Mouse (Mus musculus) midbrain, postnatal 0 days (tissue): ENCODE data around the gene Ephb4. TPM values are rescaled to one million over a fixed set of nuclear protein-coding genes. Genes with fewer than 3 reads are reported as not detected.

Experiments used
- ATAC-seq: fragments of 200-750 bp; cut with Nextera tagmentation; 2 replicates; pipeline ENCODE4 v1.8.0; 2017; ENCODE audit warnings: moderate number of reproducible peaks, mild to moderate bottlenecking, moderate TSS enrichment, moderate library complexity; ENCODE audit not compliant: low FRiP score
- DNase-seq: peaks from one replicate; pipeline ENCODE4 v3.0.0-alpha.2; 2015; ENCODE audit warnings: low spot score
- H3K27ac ChIP-seq: fragments of 300-500 bp; sonication (generic); 2 replicates; pipeline ENCODE4 v1.5.1; 2014; ENCODE audit warnings: low read depth, mild to moderate bottlenecking, low read length, mixed read lengths
- H3K27me3 ChIP-seq: fragments of 300-500 bp; sonication (generic); 2 replicates; pipeline ENCODE4 v1.6.1; 2014; ENCODE audit warnings: low read length, control low read depth, mixed read lengths; ENCODE audit not compliant: insufficient read depth
- H3K36me3 ChIP-seq: fragments of 300-500 bp; sonication (generic); 2 replicates; pipeline ENCODE4 v1.6.1; 2014; ENCODE audit warnings: low read length, control low read depth, mixed read lengths; ENCODE audit not compliant: insufficient read depth
- H3K4me1 ChIP-seq: fragments of 300-500 bp; sonication (generic); 2 replicates; pipeline ENCODE4 v1.6.1; 2014; ENCODE audit warnings: mild to moderate bottlenecking, control low read depth, antibody characterized with exemption, low read length, mixed read lengths; ENCODE audit not compliant: insufficient read depth
- H3K4me2 ChIP-seq: fragments of 300-500 bp; sonication (generic); 2 replicates; pipeline ENCODE4 v1.6.1; 2014; ENCODE audit warnings: low read depth, mild to moderate bottlenecking, low read length, mixed read lengths; ENCODE audit not compliant: poor library complexity, severe bottlenecking
- H3K4me3 ChIP-seq: fragments of 300-500 bp; sonication (generic); 2 replicates; pipeline ENCODE4 v1.5.1; 2014; ENCODE audit warnings: low read depth, mild to moderate bottlenecking, low read length, moderate library complexity
- H3K9ac ChIP-seq: fragments of 300-500 bp; sonication (generic); replicated peaks from 2 replicates; pipeline ENCODE4 v1.6.1; 2014; ENCODE audit warnings: mild to moderate bottlenecking, low read length, moderate library complexity, mixed read lengths; ENCODE audit not compliant: poor library complexity, severe bottlenecking
- H3K9me3 ChIP-seq: fragments of 300-500 bp; sonication (generic); 2 replicates; pipeline ENCODE4 v1.6.1; 2016; ENCODE audit warnings: low read length, control low read depth
- CTCF ChIP-seq: IDR thresholded peaks from 2 replicates; pipeline ENCODE4 v1.5.1; 2016; ENCODE audit warnings: antibody characterized with exemption, mild to moderate bottlenecking
- WGBS: fragments of 180-500 bp; shearing (Covaris S2); extraction: QIAGEN DNeasy Blood & Tissue Kit; methylation state at CpG from one replicate; pipeline ENCODE4 v1.1.7; 2014; 5-methylcytosine and 5-hydroxymethylcytosine counted together
- polyA plus RNA-seq: library from polyadenylated mRNA; unstranded; fragments of >200 nt; fragmentation: Nextera tagmentation; extraction: Ambion mirVana; gene quantifications from 2 replicates; pipeline ENCODE4 v1.2.1, GENCODE M21; 2015
- total RNA-seq: library from RNA; depleted of rRNA; stranded (reverse); fragments of >200 nt; gene quantifications from 2 replicates; pipeline ENCODE4 v1.2.3, GENCODE M21; 2014

The Ephb4 gene
- total and polyA plus RNA-seq, 2 experiments from 2014 or later: 4.7 to 16.0 TPM

- DNase-seq (peak; percentile 97), ATAC-seq (peak; percentile 93)
- Histone ChIP-seq H3K9ac (peak within 1 kb of the TSS; percentile 77), H3K27ac (peak within 1 kb of the TSS; percentile 72), H3K4me2 (peak within 1 kb of the TSS; percentile 84), H3K36me3 (peaks cover 2% of the 10 kb centered on the region; the same call in 1 of the 2 replicates), H3K4me3 (peak within 1 kb of the TSS; percentile 52), H3K27me3 (no peaks in the 10 kb centered on the region), H3K4me1 (0 out of 2 replicates have a peak, but pooled peaks cover 3% of the 10 kb centered on the region), H3K9me3 (no peaks in the 10 kb centered on the region)
- peak; percentile 82 for TF ChIP-seq CTCF
- WGBS: under 1% methylated on average over 44 of the region's 44 CpGs
These were observed 16.3 kb upstream of the Ephb4 start, which contains the start of gene Slc12a9 for GRCm38 (mm10) chr5:137333512-137334174. Gene Slc12a9, minus strand, starts transcription at chr5:137333597.

- Histone ChIP-seq H3K27ac (no peak overlapping the region), H3K36me3 (peaks cover 2% of the 10 kb centered on the region; the same call in 1 of the 2 replicates), H3K4me3 (peak overlapping the region; percentile 52; the same call in 1 of the 2 replicates), H3K9ac (no peak overlapping the region), H3K4me2 (no peak overlapping the region), H3K4me1 (peaks cover 3% of the 10 kb centered on the region; the same call in 1 of the 2 replicates), H3K27me3 (no peaks in the 10 kb centered on the region), H3K9me3 (no peaks in the 10 kb centered on the region)
- DNase-seq (no peak), ATAC-seq (no peak)
- 50% methylated on average over 10 of the region's 10 CpGs for WGBS
- TF ChIP-seq CTCF: no peak
These were observed 15.6 kb upstream of the Ephb4 start for GRCm38 (mm10) chr5:137334317-137334716.

GRCm38 (mm10) chr5:137335066-137335465 is 14.8 kb upstream of the Ephb4 start:
- Histone ChIP-seq H3K9me3 (no peaks in the 10 kb centered on the region), H3K4me1 (peaks cover 5% of the 10 kb centered on the region; the same call in 1 of the 2 replicates), H3K36me3 (peaks cover 2% of the 10 kb centered on the region; the same call in 1 of the 2 replicates), H3K27ac (no peak overlapping the region), H3K27me3 (no peaks in the 10 kb centered on the region), H3K9ac (no peak overlapping the region), H3K4me3 (no peak overlapping the region), H3K4me2 (no peak overlapping the region)
- ATAC-seq (no peak), DNase-seq (no peak)
- no peak for TF ChIP-seq CTCF
- 65% methylated on average over 6 of the region's 6 CpGs for WGBS

- Histone ChIP-seq H3K9ac (no peak overlapping the region), H3K36me3 (no peaks in the 10 kb centered on the region), H3K27me3 (no peaks in the 10 kb centered on the region), H3K9me3 (no peaks in the 10 kb centered on the region), H3K27ac (no peak overlapping the region), H3K4me3 (no peak overlapping the region), H3K4me2 (no peak overlapping the region), H3K4me1 (peaks cover 5% of the 10 kb centered on the region; the same call in 1 of the 2 replicates)
- DNase-seq (no peak), ATAC-seq (no peak)
- WGBS: 54% methylated on average over 8 of the region's 8 CpGs
- TF ChIP-seq CTCF: no peak
These were observed 12.7 kb upstream of the Ephb4 start for GRCm38 (mm10) chr5:137337190-137337589.

GRCm38 (mm10) chr5:137338256-137338655 is 11.7 kb upstream of the Ephb4 start:
- H3K4me3 ChIP-seq: peak overlapping the region; percentile 36
- H3K9me3 ChIP-seq: no peaks in the 10 kb centered on the region
- ATAC-seq: peak; percentile 87
- no peak for TF ChIP-seq CTCF
- under 1% methylated on average over 19 of the region's 19 CpGs for WGBS
- peak overlapping the region; percentile 81 for H3K4me2 ChIP-seq
- H3K36me3 ChIP-seq: no peaks in the 10 kb centered on the region
- H3K4me1 ChIP-seq: peaks cover 2% of the 10 kb centered on the region; the same call in 1 of the 2 replicates
- DNase-seq: peak; percentile 97
- H3K27me3 ChIP-seq: no peaks in the 10 kb centered on the region
- peak overlapping the region; percentile 64 for H3K9ac ChIP-seq
- peak overlapping the region; percentile 71 for H3K27ac ChIP-seq

GRCm38 (mm10) chr5:137338663-137339289 is 11.1 kb upstream of the Ephb4 start:
- Histone ChIP-seq H3K9me3 (no peaks in the 10 kb centered on the region), H3K36me3 (no peaks in the 10 kb centered on the region), H3K4me1 (peaks cover 2% of the 10 kb centered on the region; the same call in 1 of the 2 replicates), H3K4me2 (peak overlapping the region; percentile 81), H3K27ac (peak overlapping the region; percentile 71), H3K4me3 (peak overlapping the region; percentile 36), H3K9ac (peak overlapping the region; percentile 64), H3K27me3 (no peaks in the 10 kb centered on the region)
- no peak for TF ChIP-seq CTCF
- under 1% methylated on average over 11 of the region's 11 CpGs for WGBS
- DNase-seq: peak; percentile 70
- 0 out of 2 replicates have a peak, but pooled peaks have one; percentile 6 for ATAC-seq
